Mouse (Mus musculus) small intestine, adult 2 months (tissue): ENCODE measurements around the gene Gm10799.

Experiments
- CTCF ChIP-seq: fragments of 200-500 bp; IDR thresholded peaks from 2 replicates; pipeline ENCODE4 v1.5.1; 2012; ENCODE audit warnings: low read depth, mild to moderate bottlenecking, control low read depth, inconsistent platforms, low read length, moderate library complexity, mixed read lengths; ENCODE audit not compliant: insufficient replicate concordance, insufficient read length; ENCODE audit errors: extremely low read depth
- POLR2A ChIP-seq: fragments of 200-500 bp; IDR thresholded peaks from 2 replicates; pipeline ENCODE4 v1.6.1; 2012; ENCODE audit warnings: low read depth, mild to moderate bottlenecking, control low read depth, inconsistent platforms, low read length, moderate library complexity

DNA sequence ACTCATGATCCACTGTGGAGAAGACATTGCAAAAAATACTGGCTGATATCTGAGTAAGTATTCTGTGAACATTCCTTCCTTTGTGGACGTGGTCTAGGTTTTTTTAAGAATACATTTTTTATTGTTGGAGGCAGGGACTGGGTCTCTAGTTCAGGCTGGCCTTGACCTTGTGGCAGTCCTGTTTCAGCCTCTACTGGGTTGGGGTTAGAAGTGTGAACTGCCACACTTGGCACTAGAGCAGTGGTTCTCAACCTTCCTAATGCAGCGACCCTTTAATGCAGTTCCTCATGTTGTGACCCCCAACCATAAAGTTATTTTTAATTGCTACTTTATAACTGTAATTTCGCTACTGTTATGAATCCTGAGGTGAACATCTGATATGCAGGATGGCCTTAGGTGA, 38.0 kb downstream of the Gm10799 start:
- TF ChIP-seq CTCF (no peak), POLR2A (no peak)
